Mouse (Mus musculus): Measurements from ENCODE around the gene Cadm4.
A peak's percentile ranks its signal among the peaks of the same experiment; 100 is the strongest.

The Cadm4 gene

DNA sequence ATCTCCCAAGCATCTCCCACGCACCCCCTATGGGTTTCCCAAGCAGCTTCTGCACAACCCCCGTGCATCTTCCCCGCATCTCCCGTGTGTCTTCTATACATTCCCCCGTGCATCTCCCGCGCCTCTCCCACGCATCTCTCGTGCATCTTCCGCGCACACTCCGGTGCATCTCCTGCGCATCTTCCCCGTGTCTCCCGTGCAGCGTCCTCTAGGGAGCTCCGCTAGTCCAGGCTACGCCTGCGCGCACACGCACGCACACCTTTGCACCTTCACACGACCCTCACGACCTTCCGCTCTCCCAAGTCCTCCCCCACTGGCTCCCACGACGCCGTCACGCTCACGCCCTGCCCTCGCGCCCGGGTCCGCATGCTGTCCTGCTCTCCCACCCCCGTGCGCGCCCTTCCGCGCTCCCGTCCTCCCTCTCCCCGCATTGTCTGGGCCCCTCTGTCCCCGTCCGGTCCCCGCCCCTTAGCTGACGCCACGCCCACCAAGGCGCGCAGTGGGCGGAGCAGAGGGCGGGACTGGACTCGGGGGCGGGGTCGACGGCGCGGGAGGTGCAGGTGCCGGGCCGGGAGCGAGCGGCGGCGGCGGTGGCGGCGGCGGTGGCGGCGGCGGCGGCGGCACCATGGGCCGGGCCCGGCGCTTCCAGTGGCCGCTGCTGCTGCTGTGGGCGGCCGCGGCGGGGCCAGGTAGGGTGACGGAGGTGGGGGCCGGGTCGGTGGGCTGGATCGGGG, at the start of gene Cadm4:
TSS of gene Cadm4 (plus strand) at position 550 of the 734 bp plus-strand sequence.
- DNase-seq = peak; percentile 91

DNA sequence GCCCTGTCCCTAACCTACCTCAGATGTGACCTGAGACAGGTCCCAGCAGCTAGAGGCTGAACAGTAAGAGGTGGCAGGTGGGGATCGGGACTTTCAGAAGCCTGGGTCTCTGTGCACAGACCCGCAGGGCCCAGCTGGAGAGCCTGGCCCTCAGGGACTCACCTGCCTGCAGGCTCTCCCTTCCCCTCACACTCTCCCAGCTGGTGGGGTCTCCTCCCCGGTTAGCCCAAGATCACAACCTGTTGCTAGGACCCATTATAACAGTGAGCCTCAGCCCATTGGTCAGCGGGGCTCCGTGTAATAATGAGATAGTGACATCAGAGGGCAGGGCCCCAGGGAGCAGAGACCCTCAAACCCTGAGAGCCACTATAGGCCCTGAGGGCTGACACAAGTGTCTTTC, 46.5 kb upstream of the Cadm4 start:
- DNase-seq = no peak

DNA sequence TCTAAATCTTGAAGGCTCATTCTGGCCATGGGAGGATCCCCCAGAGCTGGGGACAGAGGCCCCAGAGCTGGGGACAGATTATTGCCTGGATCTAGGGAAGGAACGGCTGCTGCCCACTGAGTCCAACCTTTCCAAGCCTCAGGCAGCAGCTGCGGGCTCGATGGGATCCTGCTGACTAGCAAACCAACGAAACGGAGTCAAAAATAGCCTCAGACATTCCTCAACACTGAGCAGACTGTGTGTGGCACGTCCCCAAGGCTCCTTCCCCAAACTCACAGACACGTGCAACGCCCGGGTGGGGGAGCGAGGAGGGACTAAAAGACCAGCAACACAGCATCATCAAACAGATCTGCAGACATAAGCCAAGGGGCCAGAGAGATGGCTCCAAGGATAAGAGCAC, 43.8 kb upstream of the Cadm4 start:
- no peak for DNase-seq

DNA sequence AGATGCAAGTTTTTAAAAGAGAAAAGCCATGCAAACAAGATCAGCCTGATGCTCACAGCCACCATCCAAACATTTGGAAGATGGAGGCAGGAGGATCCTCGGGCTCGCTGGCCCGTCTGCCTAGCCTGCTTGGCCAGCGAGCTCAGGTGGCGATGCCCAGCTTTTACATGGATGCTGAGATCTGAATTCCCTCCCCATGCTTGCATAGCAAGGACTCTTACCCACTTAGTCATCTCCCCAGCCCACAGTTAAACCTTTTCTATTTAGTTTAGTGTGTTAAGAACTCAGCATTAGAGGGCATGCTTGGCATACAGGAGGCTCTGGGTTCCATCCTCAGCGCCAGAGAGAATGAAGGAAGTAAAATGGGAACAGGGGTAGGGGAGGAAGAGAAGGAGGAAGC, 42.6 kb upstream of the Cadm4 start:
- no peak for DNase-seq

DNA sequence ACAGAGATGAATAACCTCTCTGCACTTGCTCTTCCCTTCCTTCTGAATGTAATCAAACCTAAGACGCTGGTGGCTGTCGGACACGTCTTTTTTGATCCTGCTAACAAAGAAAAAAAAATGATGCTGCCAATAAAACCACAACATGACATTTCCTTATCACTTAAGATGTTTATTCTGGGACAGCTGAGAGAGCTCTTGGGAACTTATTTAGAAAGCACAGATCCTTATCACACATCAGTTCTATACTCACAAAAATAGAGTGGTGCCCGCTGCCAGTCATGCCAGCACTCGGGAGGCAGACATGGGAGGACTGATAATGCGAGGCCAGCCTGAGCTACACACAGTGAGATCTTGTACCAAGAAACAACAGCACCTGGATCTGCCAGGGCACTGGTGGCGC, 41.9 kb upstream of the Cadm4 start:
- no peak for DNase-seq

DNA sequence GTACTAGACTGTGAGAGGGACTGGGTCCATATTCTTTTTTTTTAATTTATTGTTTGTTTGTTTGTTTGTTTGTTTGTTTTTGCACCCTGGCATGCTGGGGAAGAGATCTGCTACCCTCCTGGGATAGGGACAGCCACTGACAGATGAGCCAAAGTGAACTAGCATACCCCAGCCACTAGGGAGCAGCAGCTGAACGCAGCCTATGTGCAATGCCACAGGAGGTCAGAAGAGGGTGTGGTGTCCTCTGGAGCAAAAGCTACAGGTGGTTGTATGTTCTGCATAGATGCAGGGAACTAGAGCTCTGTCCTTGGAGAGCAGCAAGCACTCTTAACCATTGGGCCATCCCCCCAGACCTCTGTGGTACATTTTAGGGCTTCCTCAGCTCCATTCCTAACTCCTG, 40.0 kb upstream of the Cadm4 start:
- DNase-seq = peak; percentile 76

DNA sequence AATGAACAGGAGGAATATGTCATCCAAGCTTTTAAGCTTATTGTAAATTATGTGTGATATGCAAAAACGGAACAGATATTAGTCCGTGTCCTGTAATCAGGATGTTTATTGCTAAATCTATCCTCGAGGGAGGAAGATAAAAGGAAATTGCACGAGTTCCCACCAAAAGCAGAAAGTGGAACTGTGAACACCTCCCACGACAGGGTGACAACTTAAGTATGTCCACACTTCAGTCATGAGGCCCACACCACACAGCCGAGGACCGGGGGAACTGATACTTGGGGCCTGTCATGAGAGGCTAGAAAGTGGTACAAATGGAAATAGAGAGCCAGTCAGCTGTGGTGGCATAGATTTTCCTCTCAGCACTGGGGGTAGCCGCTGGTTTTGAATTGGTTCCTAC, 39.5 kb upstream of the Cadm4 start:
- no peak for DNase-seq

DNA sequence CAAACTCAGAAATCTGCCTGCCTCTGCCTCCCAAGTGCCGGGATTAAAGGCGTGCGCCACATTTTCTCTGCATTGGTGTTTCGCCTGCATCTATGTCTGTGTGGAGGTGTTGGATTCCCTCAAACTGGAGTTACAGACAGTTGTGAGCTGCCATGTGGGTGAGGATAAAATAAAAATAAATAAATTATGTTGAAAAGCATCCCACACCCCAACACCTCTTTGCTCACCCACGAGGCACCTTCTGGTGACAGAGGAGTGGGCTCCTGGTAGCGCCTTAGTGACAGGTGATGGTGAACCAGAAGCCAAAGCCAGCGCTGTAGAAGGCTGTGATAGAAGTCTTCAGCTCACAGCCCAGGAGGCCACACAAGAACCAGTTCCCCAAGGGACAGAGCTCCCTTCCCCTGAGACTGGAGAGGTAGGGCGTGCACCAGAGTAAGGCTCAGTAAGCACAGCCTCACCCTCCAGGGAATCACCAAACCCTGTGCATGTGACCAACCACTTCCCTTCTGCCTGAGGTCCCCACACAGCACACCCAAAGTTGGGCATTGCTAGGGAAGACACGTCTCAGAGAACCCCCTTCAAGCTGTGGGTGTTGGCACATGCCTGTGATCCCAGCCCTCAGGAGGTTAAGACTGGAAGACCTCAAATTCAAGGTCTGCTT, 36.4 kb upstream of the Cadm4 start:
- DNase-seq = no peak

DNA sequence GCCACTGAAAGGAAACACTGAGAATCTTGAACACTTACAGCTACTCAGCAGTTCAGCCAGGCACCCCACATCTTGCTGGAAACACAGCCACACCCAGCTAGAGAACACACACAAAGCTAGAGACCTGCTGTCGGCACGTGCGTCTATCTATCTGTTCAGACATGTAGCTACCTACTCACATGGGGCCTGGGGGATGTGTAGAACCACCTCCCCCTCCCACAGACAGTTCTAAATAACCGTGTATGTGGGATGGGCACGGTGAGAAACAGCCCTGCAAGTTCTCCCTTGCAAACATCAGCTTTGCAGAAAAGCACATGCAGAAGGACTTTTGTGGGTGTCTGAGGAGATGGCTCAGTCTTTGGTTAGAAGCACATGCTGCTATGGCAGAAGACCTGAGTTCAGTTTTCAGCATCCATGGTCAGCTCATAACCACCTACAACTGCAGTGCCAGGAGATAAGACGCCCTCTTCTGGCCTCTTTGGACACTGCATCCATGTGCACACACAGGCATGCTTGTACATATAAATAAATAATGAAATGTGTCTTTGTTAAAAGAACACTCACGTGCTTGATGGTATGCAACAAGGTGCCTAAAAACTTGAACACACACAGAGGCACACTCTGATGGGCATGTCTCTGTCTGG, 35.0 kb upstream of the Cadm4 start:
- no peak for DNase-seq

DNA sequence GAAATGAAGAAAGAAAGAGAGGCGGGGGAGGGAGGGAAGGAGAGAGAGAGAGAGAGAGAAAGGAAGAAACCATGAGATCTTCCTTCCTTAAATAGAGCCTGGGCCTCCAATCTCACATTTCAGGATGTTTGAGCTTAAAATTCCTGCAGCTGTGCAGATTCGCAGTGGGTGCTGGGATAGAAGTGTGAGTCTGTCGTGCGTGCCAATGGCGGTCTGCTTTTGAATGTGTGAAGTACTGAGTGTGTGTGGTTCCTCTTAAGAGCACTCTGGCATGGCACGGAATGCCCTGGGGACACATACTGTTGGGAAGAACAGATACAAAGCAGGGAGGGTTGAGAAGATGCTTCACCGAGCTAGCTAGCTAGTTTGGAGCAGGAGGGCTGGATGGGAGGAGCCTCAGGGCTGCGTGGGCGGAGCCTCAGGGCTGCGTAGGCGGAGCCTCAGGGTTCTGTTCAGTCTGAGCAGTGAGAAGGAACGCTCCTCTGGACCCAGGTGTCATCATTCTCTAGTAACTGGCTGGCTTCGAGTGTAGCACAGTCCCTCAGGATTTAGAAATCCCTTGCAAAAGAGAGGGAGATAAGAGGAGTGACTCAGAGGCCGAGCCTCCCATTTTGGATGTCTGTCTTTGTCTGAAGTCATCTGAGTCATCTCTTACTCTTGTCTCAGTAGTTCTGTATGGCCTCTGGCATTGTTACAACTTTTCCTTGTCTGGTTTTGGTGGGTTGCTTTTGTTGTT, 32.9 kb upstream of the Cadm4 start:
- no peak for DNase-seq

DNA sequence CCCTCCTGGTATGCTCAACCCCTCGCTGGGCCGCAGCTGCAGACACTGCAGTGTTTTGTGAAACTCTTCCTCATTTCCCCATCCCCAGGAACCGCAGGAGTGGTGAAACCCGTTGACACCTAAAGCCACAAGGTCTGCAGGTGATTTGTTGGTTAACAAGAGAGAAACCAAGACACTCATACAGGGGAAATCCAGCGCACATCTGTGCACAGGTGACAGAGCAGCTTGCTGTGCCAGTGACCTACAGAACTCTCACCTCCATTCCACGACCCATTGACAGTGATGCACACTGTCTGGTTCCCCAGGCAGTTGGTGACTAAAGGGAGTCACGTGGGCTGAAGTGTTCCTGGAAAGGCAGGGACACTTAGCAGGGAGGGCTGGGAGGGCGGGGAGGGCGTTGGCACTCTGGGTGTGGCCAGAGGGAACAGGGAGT, 31.2 kb upstream of the Cadm4 start:
- no peak for DNase-seq

DNA sequence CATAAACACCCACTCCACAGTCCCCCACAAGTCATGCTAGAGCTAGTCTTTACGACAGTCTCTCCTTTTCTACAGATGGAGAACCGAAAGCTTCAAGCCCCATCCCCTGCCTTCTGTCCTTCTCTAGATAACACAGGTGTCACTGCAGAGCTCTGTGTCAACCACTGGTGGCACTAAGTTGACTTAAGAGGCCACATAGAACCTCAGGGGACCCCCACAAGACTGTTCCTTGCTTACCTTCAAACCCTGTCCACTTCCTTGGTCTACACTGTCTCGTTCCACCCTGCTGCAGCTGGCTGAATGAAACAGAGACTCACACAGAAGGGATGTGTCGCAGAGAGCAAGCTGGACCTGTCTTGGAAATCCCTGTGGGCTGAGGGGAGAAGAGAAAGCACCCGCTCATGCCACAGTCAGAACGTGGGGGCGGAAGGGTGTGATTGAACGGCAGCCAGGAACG, 29.9 kb upstream of the Cadm4 start, which contains the start of gene Irgc1:
TSS of gene Irgc1 (minus strand) at position 443 of the 457 bp plus-strand sequence.
- no peak for DNase-seq

DNA sequence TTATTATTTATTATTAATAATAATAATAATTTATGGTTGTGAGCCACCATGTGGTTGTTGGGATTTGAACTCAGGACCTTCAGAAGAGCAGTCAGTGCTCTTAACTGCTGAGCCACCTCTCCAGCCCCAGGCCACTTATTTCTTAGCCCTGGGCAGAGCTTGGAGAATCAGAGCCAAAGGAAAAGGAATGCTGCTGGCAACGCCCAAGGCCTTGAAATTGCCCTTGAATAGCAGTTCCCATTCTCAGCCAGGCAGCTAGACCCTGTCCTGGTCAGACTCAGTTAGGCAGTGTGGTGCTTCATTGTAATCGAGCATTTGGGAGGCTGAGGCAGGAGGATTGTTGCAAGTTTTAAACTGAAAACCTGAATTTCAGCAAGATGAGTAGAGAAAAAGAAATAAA, 27.6 kb upstream of the Cadm4 start:
- no peak for DNase-seq

DNA sequence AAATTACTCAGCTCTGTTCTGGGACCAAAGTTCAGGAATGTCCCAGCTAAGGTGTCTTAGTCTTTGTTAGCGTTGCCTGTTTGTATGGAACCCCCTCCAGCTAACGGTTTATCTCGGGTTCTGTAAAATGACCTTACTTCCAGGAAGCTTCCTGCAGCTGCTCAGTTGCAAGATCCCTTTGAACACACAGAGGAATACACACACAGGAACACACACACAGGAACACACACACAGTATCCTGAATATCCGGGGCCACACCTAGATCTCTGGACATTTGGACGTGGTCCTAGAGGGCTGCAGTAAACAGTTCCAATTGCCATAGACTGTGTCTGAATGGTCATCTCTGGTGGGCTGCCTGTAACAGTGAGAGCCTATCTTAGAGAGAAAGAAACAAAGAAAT, 26.1 kb upstream of the Cadm4 start:
- DNase-seq = no peak

DNA sequence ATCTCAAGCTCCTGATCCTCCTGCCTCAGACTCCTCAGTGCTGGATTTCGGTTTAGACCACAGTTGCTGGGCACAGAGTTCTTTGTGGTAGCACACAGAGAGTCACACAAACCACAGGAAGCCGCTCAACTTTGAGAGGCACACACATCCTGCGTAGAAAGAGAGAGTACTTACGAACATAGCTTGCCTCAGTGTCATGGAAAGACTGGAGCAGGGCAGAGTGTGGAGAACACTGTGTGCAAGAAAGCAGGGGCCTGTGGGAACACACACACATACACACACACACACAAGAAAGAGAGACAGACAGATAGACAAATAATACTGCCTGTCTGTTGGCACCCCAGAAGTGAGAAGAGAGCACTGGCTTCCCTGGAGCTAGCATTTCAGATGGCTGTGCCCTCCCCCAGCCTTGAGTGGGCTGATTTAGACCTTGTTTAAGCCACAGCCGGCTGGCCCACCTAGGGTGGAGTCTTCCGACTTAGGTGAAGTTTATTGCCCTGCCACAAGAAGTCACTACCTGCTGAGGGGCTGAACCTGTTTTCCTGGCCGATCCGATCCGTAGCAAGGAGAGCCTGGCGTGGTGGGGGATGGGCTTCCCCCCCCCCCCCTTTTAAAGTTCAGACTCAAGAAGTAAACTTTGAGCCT, 24.0 kb upstream of the Cadm4 start:
- DNase-seq = no peak

DNA sequence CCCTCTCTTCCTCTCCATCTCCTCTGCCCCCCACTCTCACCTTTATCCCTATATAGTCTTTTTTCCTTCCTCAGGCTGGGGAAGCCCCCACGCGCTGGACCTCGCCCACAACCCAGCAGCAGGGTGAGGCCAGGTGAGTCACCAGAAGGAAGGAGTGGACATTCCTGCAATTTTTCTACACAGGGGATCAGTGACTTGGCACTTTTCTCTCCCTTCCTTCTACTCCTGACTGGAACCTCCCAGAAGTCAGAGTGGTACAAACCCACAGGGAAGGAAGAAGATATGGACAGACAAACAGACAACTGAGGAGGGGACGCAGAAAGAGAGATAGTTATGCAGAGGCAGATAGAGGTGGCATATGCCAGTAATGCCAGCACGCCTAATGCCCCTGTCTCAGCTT, 22.4 kb upstream of the Cadm4 start:
- no peak for DNase-seq

DNA sequence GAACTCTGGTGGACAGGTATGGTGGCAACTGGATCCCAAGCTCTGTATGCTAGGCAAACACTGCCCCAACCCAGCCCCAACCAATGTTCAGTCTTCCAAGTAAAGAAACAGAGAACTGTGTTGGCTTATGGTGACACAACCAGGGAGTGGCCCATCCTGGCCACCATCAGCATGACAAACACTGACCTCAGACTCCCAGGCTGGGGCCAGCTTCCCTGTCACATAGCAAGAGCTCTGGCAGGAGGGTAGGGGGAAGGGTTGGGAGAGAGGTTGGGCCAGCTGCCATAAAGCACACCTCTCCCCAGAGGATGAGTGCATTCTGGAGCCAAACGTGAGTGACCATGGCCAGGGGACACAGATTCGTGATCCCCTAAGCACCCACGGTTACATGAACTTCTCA, 22.0 kb upstream of the Cadm4 start:
- DNase-seq = no peak

DNA sequence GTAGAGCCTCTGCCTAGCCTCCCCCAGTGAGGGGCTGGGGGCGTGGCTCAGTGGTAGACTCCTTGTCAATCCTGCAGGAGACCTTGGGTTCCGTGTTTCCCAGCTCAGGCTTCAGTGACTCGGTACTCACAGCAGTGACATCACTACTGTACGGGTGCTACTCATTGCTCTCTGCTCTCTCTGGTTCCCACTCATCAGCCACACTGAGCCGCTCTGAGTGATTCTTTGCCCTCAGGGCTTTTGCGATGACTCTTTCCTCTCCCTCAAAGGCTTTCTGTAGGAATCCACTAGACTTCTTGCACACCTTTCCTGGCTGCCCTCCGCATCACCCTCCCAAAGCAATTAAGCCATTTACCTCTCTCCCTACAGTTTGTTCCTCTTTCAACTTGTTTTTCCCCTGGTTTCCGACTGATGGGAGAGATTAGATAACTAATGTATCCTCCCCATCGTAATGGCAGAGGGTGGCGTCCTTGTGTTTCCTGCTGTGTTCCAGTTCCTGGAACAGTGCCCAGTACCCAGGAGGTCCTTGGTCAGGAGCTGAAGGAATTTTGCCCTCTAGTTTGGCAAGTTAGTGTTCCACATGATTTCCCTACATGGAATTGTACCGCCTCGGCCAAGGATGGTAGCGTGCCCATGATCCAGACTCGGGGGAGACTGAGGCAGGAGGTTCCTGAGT, 20.3 kb upstream of the Cadm4 start:
- no peak for DNase-seq

DNA sequence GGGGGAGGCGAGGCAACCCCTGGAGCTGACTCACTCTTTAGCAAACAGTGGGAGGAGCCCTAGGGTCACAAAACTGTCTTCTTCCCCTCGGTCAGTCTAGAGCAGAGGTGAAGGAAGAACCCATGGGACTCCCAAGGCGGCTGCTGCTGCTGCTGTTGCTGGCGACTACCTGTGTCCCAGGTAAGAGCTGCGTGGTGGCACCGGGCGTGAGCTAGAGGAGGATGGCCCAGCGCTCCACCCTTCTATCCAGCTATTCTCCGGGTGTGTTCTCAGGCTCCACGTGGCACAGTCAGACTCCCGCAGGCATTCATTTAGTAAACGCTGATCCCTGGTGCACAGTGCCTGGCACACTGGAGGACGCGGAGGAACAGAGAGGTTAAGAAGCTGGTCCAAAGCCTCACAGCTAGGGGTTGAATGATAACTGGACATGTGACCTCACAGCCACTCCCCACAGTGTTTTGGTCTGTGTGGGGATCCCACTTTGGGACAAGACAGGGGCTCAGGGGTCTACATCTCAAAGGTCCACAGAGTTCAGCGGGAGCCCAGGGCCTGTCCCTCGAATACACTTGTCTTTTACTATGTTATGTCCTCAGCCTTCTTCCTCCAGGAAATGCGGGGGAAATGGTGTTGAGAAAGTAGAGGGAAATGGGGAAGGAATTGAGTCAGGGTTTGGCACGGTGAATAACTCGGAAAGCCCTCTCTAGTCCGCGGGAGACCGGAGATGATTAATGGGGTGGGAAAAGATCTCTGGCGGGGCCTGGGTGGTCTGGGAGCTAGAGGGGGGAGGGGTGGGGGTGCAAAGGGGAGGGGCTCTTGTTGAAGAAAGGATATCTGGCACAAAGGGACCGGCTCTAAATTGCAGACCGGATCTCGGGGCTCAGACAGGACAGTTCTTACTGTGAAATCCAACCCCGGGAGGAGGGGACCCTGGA, 19.2 kb upstream of the Cadm4 start, which contains the start of gene Plaur:
TSS of gene Plaur (plus strand) at position 97 of the 932 bp plus-strand sequence.
- DNase-seq = peak; percentile 69

DNA sequence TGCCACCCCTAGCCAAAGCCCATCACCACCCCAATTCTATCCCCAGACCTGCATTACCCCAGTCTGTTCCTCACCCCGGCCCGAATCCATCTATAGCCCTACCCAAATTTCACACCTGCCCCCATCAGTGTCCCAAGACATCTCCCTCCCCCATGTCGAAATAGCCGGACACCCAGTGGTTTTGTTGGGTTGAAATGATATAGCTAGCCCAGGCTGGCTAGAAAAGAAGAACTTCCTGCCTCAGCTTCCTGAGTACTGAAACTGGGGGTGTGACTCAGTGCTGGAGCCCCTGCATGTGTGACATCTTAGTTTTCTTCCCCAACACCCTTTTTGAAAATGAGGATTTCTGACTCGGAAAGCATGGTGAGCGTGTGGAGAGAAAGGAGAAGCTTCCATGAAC, 15.0 kb upstream of the Cadm4 start:
- DNase-seq = no peak

DNA sequence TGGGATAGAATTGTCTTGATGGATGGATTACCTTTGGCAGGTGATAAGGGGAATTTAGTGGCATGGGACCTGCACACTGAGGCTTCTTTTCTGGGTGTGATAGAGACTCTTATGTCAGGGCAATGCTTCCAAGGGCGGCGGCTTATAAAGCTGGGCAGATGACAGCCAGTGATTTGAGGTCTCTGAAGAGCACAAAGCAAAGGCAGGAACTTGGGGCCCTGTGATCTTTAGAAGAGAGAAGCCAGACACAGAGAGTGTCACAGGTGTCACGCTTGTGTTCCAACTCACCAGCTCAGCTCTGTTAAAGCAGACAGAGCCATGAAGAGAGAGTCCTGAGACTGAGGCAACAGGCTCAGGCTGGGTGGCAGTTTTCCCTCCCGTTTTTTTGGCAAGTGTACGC, 13.9 kb upstream of the Cadm4 start:
- DNase-seq = no peak
